Mouse (Mus musculus) MEL (cell line): ENCODE data around the gene Kap.

Experiments
- CTCF ChIP-seq, 3 experiments: IDR thresholded peaks in 2 of 3; conservative IDR thresholded peaks in 1 of 3; 2 replicates each; pipeline ENCODE4 v1.5.1; 2011 to 2012; ENCODE audit warnings: low read length in 3 of 3, low read depth in 2 of 3, mild to moderate bottlenecking in 2 of 3, improper control_type of control experiment in 1 of 3, inconsistent platforms in 1 of 3, mixed read lengths in 1 of 3, moderate library complexity in 1 of 3; ENCODE audit not compliant: control insufficient read depth in 1 of 3, insufficient read depth in 1 of 3, poor library complexity in 1 of 3, severe bottlenecking in 1 of 3
- GATA1 ChIP-seq: IDR thresholded peaks from 2 replicates; pipeline ENCODE4 v1.6.1; 2011; ENCODE audit warnings: low read depth, low read length, improper control_type of control experiment
- POLR2A ChIP-seq, 2 experiments: IDR thresholded peaks; 2 replicates each; pipeline ENCODE4 v1.6.1; 2011 to 2012; ENCODE audit warnings: low read length in 2 of 2, mild to moderate bottlenecking in 2 of 2, control low read depth in 1 of 2, improper control_type of control experiment in 1 of 2, low read depth in 1 of 2, moderate library complexity in 1 of 2; ENCODE audit not compliant: control insufficient read depth in 1 of 2, insufficient read depth in 1 of 2, poor library complexity in 1 of 2
- TAL1 ChIP-seq: IDR thresholded peaks from 2 replicates; pipeline ENCODE4 v1.6.1; 2012; ENCODE audit warnings: mild to moderate bottlenecking, inconsistent platforms, low read length, moderate library complexity, mixed read lengths

DNA sequence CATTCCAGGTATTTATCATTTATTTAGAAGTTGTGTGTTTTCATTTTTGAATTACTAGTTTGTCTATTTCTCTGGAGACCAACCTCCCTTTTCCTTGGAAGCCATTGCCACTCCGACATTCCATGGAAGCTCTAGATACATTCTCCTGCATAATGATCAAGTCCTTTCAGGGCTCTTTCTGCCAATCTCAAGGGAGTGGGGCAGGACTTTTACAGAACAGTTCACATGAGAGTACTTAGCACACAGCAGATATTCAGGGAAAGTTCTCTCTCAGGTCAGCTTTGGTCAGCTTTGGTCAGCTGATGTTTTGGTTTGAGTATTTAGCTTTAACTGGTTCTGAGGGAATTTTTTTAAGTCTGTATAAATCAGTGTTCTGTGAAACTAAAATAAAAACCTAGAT lies 14.8 kb upstream of the Kap start:
- no peak for TF ChIP-seq POLR2A (IDR thresholded peaks at IDR 0.05; ENCODE audit: control insufficient read depth in 1 of 2, insufficient read depth in 1 of 2, low read depth in 1 of 2, low read length in 2 of 2, poor library complexity in 1 of 2)
- TF ChIP-seq TAL1 = no peak
- TF ChIP-seq CTCF (IDR thresholded peaks at IDR 0.05 in 2 of 3, conservative IDR thresholded peaks at IDR 0.05 in 1 of 3; ENCODE audit: control insufficient read depth in 1 of 3, insufficient read depth in 1 of 3, low read depth in 2 of 3, low read length in 3 of 3, poor library complexity in 1 of 3, severe bottlenecking in 1 of 3) = no peak
- TF ChIP-seq GATA1 = no peak
